ENCODE assay signal across 23 mouse cellular contexts in genomic region chr4:91116807-91117609, GRCm38 (mm10).
DNase-seq lines count a peak whose midpoint lies in the region; ATAC-seq lines count a peak whose summit lies in the region.
"Had no signal": no experiment of that assay in that cellular context is flagged by ENCODE, and none has a peak within 500 bp of the region (broad histone marks: within the 10 kb centered on the region; RNA-seq: fewer than 3 reads in every experiment).

No protein-coding gene starts in this region.

- no peaks in the 10 kb centered on the region for H3K27me3 ChIP-seq in forebrain, embryonic 16.5 days (replicated peaks; ENCODE audit: control insufficient read depth, insufficient read depth, low read length)
- no peaks in the 10 kb centered on the region for H3K27me3 ChIP-seq in kidney, embryonic 16.5 days (ENCODE audit: insufficient read depth, low read length)
- H3K27me3 ChIP-seq: heart, embryonic 12.5 days; hindbrain, embryonic 15.5 days; megakaryocyte, embryonic 14.5 days had no signal

- 33% methylated on average over 5 of the region's 5 CpGs for WGBS in forebrain, embryonic 16.5 days
- WGBS in kidney, embryonic 16.5 days = 81% methylated on average over 5 of the region's 5 CpGs

- no peak overlapping the region for H3K4me3 ChIP-seq in forebrain, embryonic 16.5 days (replicated peaks; ENCODE audit: low read length)
- H3K4me3 ChIP-seq in kidney, embryonic 16.5 days (ENCODE audit: low read length) = no peak overlapping the region
- H3K4me3 ChIP-seq: erythroblast, embryonic 14.5 days; heart, embryonic 12.5 days; hindbrain, embryonic 15.5 days; left cerebral cortex, adult 2 months; megakaryocyte, embryonic 14.5 days had no signal

- intact Hi-C loops in left cerebral cortex, postnatal 4 days (cut with DNase I) = no loop called here

- peak; percentile 13 for DNase-seq in cerebellum, adult 11 months
- no peak for DNase-seq in cerebellum, adult 8-10 months
- DNase-seq in left cerebral cortex, postnatal 4 days = peak; percentile 9
- no peak for DNase-seq in left cerebral cortex, adult 8-10 months (ENCODE audit: low spot score in 2 of 2)
- DNase-seq in cerebellum, adult 9-11 months = peak; percentile 27
- DNase-seq: adrenal gland, postnatal 10 days; heart, postnatal 14 days; lung, adult 18-20 months; right cerebral cortex, postnatal 4 days; thymus, adult 2 months had no signal

- H3K36me3 ChIP-seq in forebrain, embryonic 16.5 days (ENCODE audit: control insufficient read depth, insufficient read depth) = no peaks in the 10 kb centered on the region
- H3K36me3 ChIP-seq in kidney, embryonic 16.5 days (ENCODE audit: insufficient read depth, low read length) = no peaks in the 10 kb centered on the region
- H3K36me3 ChIP-seq: heart, embryonic 12.5 days; hindbrain, embryonic 15.5 days had no signal

- no peaks in the 10 kb centered on the region for H3K9me3 ChIP-seq in forebrain, embryonic 16.5 days (ENCODE audit: control insufficient read depth, low read length)
- no peaks in the 10 kb centered on the region for H3K9me3 ChIP-seq in kidney, embryonic 16.5 days (ENCODE audit: low read length)
- H3K9me3 ChIP-seq: heart, embryonic 12.5 days; hindbrain, embryonic 15.5 days had no signal

- H3K4me2 ChIP-seq in forebrain, embryonic 16.5 days (ENCODE audit: low read length) = no peak overlapping the region
- H3K4me2 ChIP-seq in kidney, embryonic 16.5 days (replicated peaks; ENCODE audit: low read depth, low read length) = no peak overlapping the region
- H3K4me2 ChIP-seq: heart, embryonic 12.5 days; hindbrain, embryonic 15.5 days; liver, embryonic 11.5 days had no signal

- H3K4me1 ChIP-seq in forebrain, embryonic 16.5 days (replicated peaks; ENCODE audit: control insufficient read depth, insufficient read depth, low read length) = peaks cover 2% of the 10 kb centered on the region; the same call in 1 of the 2 replicates
- H3K4me1 ChIP-seq in kidney, embryonic 16.5 days (ENCODE audit: insufficient read depth, low read length) = no peaks in the 10 kb centered on the region
- H3K4me1 ChIP-seq: megakaryocyte, embryonic 14.5 days had no signal

- 0 out of 2 replicates have a peak overlapping the region, but pooled peaks have one; percentile 7 for H3K27ac ChIP-seq in forebrain, embryonic 16.5 days (ENCODE audit: low read length)
- H3K27ac ChIP-seq in kidney, embryonic 16.5 days (ENCODE audit: low read length) = no peak overlapping the region
- H3K27ac ChIP-seq: hindbrain, embryonic 15.5 days; kidney, postnatal 0 days; left cerebral cortex, adult 2 months had no signal

- ATAC-seq in forebrain, embryonic 16.5 days = peak; percentile 78
- ATAC-seq in inflammation-experienced regulatory T-cells, adult 6 months = no peak
- ATAC-seq in kidney, embryonic 16.5 days (ENCODE audit: low FRiP score, low TSS enrichment) = no peak
- ATAC-seq: activated CD4-positive, CD25-positive, alpha-beta regulatory T cell, adult 4 months; CD4-positive, CD25-positive, alpha-beta regulatory T cell, adult 4 months; intestine, postnatal 0 days had no signal

- H3K9ac ChIP-seq in forebrain, embryonic 16.5 days (replicated peaks; ENCODE audit: low read depth, low read length) = no peak overlapping the region
- no peak overlapping the region for H3K9ac ChIP-seq in kidney, embryonic 16.5 days (replicated peaks; ENCODE audit: low read length)
- H3K9ac ChIP-seq: heart, embryonic 12.5 days; hindbrain, embryonic 15.5 days had no signal

Comparison
In these comparisons a context has a peak if more than half of its experiments do, and no peak if none do; other contexts are left out.
1. DNase-seq: peak in cerebellum, adult 11 months (single experiment), left cerebral cortex, postnatal 4 days (single experiment) and cerebellum, adult 9-11 months (single experiment); none in cerebellum, adult 8-10 months (single experiment) and left cerebral cortex, adult 8-10 months (0 of 2).